ENCODE assay signal across 8 mouse cellular contexts in the genomic region with DNA sequence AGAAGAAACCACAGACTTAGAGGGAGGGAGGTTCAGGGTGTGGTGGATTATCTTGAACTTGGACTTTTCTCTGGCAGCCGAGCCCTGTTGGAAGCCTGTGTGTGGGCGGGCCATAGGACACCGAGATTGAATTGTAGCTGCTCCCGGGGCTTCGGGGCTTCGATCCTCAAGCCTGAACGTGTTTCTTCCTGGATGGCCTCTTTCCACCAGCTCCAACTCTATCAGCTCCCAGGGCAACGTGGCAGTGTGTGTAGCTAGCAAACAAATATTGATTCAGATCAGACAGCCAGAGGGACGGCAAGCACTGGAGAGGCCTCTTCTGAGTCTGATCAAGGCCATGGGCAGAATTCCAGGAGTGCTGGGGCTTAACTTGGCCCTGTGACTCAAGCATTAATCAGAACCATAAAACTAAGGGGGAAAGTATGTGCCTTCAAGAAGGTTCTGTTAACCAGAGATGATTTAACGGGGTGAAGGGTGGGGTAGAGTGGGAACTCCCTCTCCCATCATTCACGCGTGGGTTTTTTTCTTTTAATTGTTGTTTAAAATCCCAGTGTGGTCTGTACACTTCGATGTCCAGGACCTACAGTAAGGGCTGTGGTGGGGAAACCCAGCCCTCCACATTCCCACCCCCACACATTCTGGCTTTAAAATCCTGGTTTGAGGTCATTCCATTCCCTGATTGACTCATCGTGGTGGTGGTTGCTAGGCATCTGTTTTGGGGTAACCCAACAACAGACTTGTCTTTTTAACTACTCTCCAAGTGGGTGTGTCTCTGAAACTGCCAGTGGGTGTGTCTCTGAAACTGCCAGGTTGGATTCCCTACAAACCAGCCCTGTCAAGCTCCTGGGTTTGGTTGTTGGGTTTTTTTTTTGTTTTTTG. TPM values are rescaled to one million over a fixed set of nuclear protein-coding genes. Genes with fewer than 3 reads are reported as not detected.
DNase-seq lines count a peak whose midpoint lies in the region; ATAC-seq and TF ChIP-seq lines count a peak whose summit lies in the region.

No protein-coding gene starts in this region.

- H3K79me2 ChIP-seq in heart, adult 2 months (replicated peaks; ENCODE audit: control insufficient read depth, insufficient read depth, low read length): peaks cover 7% of the 10 kb centered on the region; the same call in 1 of the 2 replicates

- intact Hi-C loops in heart, adult 2 months (cut with DNase I): loop anchor here (2.0 kb wide), 1 partner anchor 15 kb away; no protein-coding TSS in a partner anchor

- peaks cover 38% of the 10 kb centered on the region for H3K4me1 ChIP-seq in heart, adult 2 months (ENCODE audit: control insufficient read depth, insufficient read depth, low read length)
- peaks cover 60% of the 10 kb centered on the region for H3K4me1 ChIP-seq in lung, embryonic 16.5 days (replicated peaks; ENCODE audit: control insufficient read depth, insufficient read depth, low read length)

- TF ChIP-seq EP300 in heart, adult 2 months (IDR thresholded peaks at IDR 0.05; ENCODE audit: insufficient read depth, low read depth, low read length): no peak

- H3K4me2 ChIP-seq in lung, embryonic 16.5 days (ENCODE audit: low read depth, low read length): peak overlapping the region; percentile 37

- H3K27me3 ChIP-seq in heart, adult 2 months (ENCODE audit: control insufficient read depth, insufficient read depth, low read length): no peaks in the 10 kb centered on the region
- H3K27me3 ChIP-seq in lung, embryonic 16.5 days (ENCODE audit: control insufficient read depth, insufficient read depth, low read depth, low read length): no peaks in the 10 kb centered on the region

- H3K4me3 ChIP-seq in heart, adult 2 months: no peak overlapping the region
- peak overlapping the region; percentile 18 for H3K4me3 ChIP-seq in lung, embryonic 16.5 days (ENCODE audit: low read length)

- peaks cover 14% of the 10 kb centered on the region for H3K36me3 ChIP-seq in heart, adult 2 months (ENCODE audit: control insufficient read depth, insufficient read depth, low read length)
- peaks cover 13% of the 10 kb centered on the region for H3K36me3 ChIP-seq in lung, embryonic 16.5 days (ENCODE audit: control insufficient read depth, insufficient read depth, low read length)

- TF ChIP-seq CTCF in heart, adult 2 months (IDR thresholded peaks at IDR 0.05): no peak

- 21% methylated on average over 14 of the region's 14 CpGs for WGBS in heart, adult 2 months
- WGBS in lung, embryonic 16.5 days: 17% methylated on average over 14 of the region's 14 CpGs

- 0 out of 2 replicates have a peak, but pooled peaks have one; percentile 6 for ATAC-seq in lung, embryonic 16.5 days (ENCODE audit: low read depth)
- ATAC-seq in erythroblast, adult 5-6 weeks (replicated peaks; ENCODE audit: low FRiP score, poor library complexity, severe bottlenecking): no peak

- TF ChIP-seq POLR2A in heart, adult 2 months (IDR thresholded peaks at IDR 0.05; ENCODE audit: insufficient read depth, low read depth, low read length): no peak

- no peaks in the 10 kb centered on the region for H3K9me3 ChIP-seq in lung, embryonic 16.5 days (ENCODE audit: control insufficient read depth, low read length)

- DNase-seq in ES-CJ7 (ENCODE audit: low read depth, low spot score): peak; percentile 34
- peak; percentile 89 for DNase-seq in adrenal gland, postnatal 10 days
- peak; percentile 71 to 80 for DNase-seq in heart, adult 2 months
- peak; percentile 49 to 65 for DNase-seq in kidney, adult 8-10 months
- DNase-seq in testis, postnatal 14 days (ENCODE audit: low spot score): peak; percentile 85
- no peak for DNase-seq in right cerebral cortex, postnatal 10 days (ENCODE audit: low spot score in 2 of 2)

- H3K9ac ChIP-seq in heart, adult 2 months (ENCODE audit: low read depth, low read length): no peak overlapping the region
- peak overlapping the region; percentile 42 for H3K9ac ChIP-seq in lung, embryonic 16.5 days (ENCODE audit: low read length)

- peak overlapping the region; percentile 76 for H3K27ac ChIP-seq in heart, adult 2 months
- peak overlapping the region; percentile 82 for H3K27ac ChIP-seq in lung, embryonic 16.5 days (ENCODE audit: low read length)

RNA-seq across cellular contexts. Expression of a gene that starts 4.6 kb away (rescaled TPM):
- total RNA-seq in adrenal gland, postnatal 10 days (2021): 100 to 1,000 TPM; 333 to 340 TPM
- total RNA-seq in heart, adult 2 months (2021): 10 to 100 TPM; 59.7 to 72.5 TPM
- polyA plus RNA-seq in heart, adult 2 months (2012; rRNA removed): 97.4 and 123 TPM in 2 replicates
- 973 and 1,115 TPM in 2 replicates for polyA plus RNA-seq in lung, embryonic 16.5 days (2015; fragmentation: Nextera tagmentation; extraction: Ambion mirVana)
- 112 and 115 TPM in 2 replicates for total RNA-seq in erythroblast, adult 5-6 weeks (2015; ENCODE audit: low replicate concordance)
- total RNA-seq in erythroblast, adult 5-6 weeks (2017; ENCODE audit: low replicate concordance): 51.4 and 73.2 TPM in 2 replicates

Comparison
In these comparisons a context has a peak if more than half of its experiments do, and no peak if none do; other contexts are left out.
1. DNase-seq: peak in ES-CJ7 (single experiment), adrenal gland, postnatal 10 days (single experiment), heart, adult 2 months (2 of 2), kidney, adult 8-10 months (2 of 2) and testis, postnatal 14 days (single experiment); none in right cerebral cortex, postnatal 10 days (0 of 2).